ENCODE assay signal across 7 mouse cellular contexts in genomic region chr9:21977972-21978371, GRCm38 (mm10). TPM values are rescaled to one million over a fixed set of nuclear protein-coding genes. Genes with fewer than 3 reads are reported as not detected.
DNase-seq lines count a peak whose midpoint lies in the region; ATAC-seq and TF ChIP-seq lines count a peak whose summit lies in the region.

No protein-coding gene starts in this region.

- H3K4me3 ChIP-seq in left cerebral cortex, adult 2 months = no peak overlapping the region
- no peak overlapping the region for H3K4me3 ChIP-seq in G1E (ENCODE audit: low read depth, low read length)

- intact Hi-C loops in left cerebral cortex, adult 2 months (cut with DNase I) = loop anchor here (2.0 to 5.0 kb wide), 2 partner anchors 77 to 169 kb away; no protein-coding TSS in a partner anchor
- intact Hi-C loops in left cerebral cortex, postnatal 36 days (cut with DNase I) = loop anchor here (10.0 kb wide), 1 partner anchor 167 kb away; no protein-coding TSS in a partner anchor
- intact Hi-C loops in left cerebral cortex, postnatal 4 days (cut with DNase I) = no loop called here

- no peaks in the 10 kb centered on the region for H3K36me3 ChIP-seq in G1E (replicated peaks)

- H3K27me3 ChIP-seq in G1E (ENCODE audit: insufficient read depth, low read length) = peaks cover 26% of the 10 kb centered on the region

- TF ChIP-seq CTCF in left cerebral cortex, adult 2 months (IDR thresholded peaks at IDR 0.05) = peak; percentile 64
- TF ChIP-seq CTCF in G1E (IDR thresholded peaks at IDR 0.05; ENCODE audit: low read depth, low read length) = peak; percentile 79

- no peaks in the 10 kb centered on the region; the same call in 1 of the 2 replicates for H3K4me1 ChIP-seq in G1E (ENCODE audit: insufficient read depth, low read depth, low read length)

- no peaks in the 10 kb centered on the region for H3K9me3 ChIP-seq in G1E (replicated peaks)

- H3K27ac ChIP-seq in left cerebral cortex, adult 2 months = no peak overlapping the region

- no peak for ATAC-seq in G1E (ENCODE audit: extremely low read depth, insufficient number of reproducible peaks, low FRiP score, poor library complexity, severe bottlenecking)

- no peak for DNase-seq in left cerebral cortex, adult 2 months (ENCODE audit: extremely low spot score in 1 of 2, low spot score in 2 of 2)
- DNase-seq in left cerebral cortex, postnatal 36 days (ENCODE audit: low spot score in 2 of 2) = no peak
- peak; percentile 43 for DNase-seq in G1E (ENCODE audit: low spot score)
- peak; percentile 68 for DNase-seq in cerebellum, adult 8-10 months
- peak; percentile 75 for DNase-seq in naive thymus-derived CD4-positive, alpha-beta T cell, adult 2 months (ENCODE audit: low read depth)
- DNase-seq in left cerebral cortex, postnatal 4 days = no peak
- DNase-seq in frontal cortex, postnatal 14 days (ENCODE audit: low spot score in 2 of 2) = no peak

RNA-seq across cellular contexts. Expression of gene Rgl3, which starts 11.3 kb away (rescaled TPM):
- 1 to 10 TPM; 2.1 to 3.1 TPM for total RNA-seq in left cerebral cortex, adult 2 months (2021)
- total RNA-seq in left cerebral cortex, postnatal 36 days (2021) = 1 to 10 TPM; 1.7 to 2.5 TPM
- total RNA-seq in G1E (2014; fragmentation: Nextera tagmentation) = not detected in 2 replicates
- total RNA-seq in G1E (2017) = 0.05 TPM in 1 of 2 replicates, not detected in the other
- polyA plus RNA-seq in G1E (2012) = not detected in 2 replicates
- total RNA-seq in left cerebral cortex, postnatal 4 days (2021) = 1 to 10 TPM in 1 of 2 experiments, under 1 TPM in 1; 0.90 to 1.4 TPM

RNA-seq across cellular contexts. Expression of gene Epor, which starts 14.7 kb away (rescaled TPM):
- 10 to 100 TPM; 10.2 to 12.1 TPM for total RNA-seq in left cerebral cortex, adult 2 months (2021)
- total RNA-seq in left cerebral cortex, postnatal 36 days (2021) = 10 to 100 TPM in 1 of 2 experiments, 1 to 10 TPM in 1; 7.7 to 11.6 TPM
- total RNA-seq in G1E (2014; fragmentation: Nextera tagmentation) = 35.5 and 49.7 TPM in 2 replicates
- total RNA-seq in G1E (2017) = 14.4 and 21.9 TPM in 2 replicates
- polyA plus RNA-seq in G1E (2012) = 125 and 135 TPM in 2 replicates
- 1 to 10 TPM; 1.9 to 2.4 TPM for total RNA-seq in left cerebral cortex, postnatal 4 days (2021)

RNA-seq across cellular contexts. Expression of gene Swsap1, which starts 22.4 kb away (rescaled TPM):
- 10 to 100 TPM; 12.7 to 14.0 TPM for total RNA-seq in left cerebral cortex, adult 2 months (2021)
- total RNA-seq in left cerebral cortex, postnatal 36 days (2021) = 10 to 100 TPM; 14.8 to 15.2 TPM
- 11.8 and 12.4 TPM in 2 replicates for total RNA-seq in G1E (2014; fragmentation: Nextera tagmentation)
- 10.9 and 12.8 TPM in 2 replicates for total RNA-seq in G1E (2017)
- 12.6 and 14.5 TPM in 2 replicates for polyA plus RNA-seq in G1E (2012)
- 10 to 100 TPM; 11.8 to 12.6 TPM for total RNA-seq in left cerebral cortex, postnatal 4 days (2021)

RNA-seq across cellular contexts. Expression of gene Ccdc151, which starts 24.5 kb away (rescaled TPM):
- 10 to 100 TPM in 1 of 2 experiments, 1 to 10 TPM in 1; 9.3 to 10.7 TPM for total RNA-seq in left cerebral cortex, adult 2 months (2021)
- total RNA-seq in left cerebral cortex, postnatal 36 days (2021) = 10 to 100 TPM in 1 of 2 experiments, 1 to 10 TPM in 1; 6.8 to 10.0 TPM
- total RNA-seq in G1E (2014; fragmentation: Nextera tagmentation) (not detected in 2 replicates), G1E (2017) (0.22 TPM in 1 of 2 replicates, not detected in the other)
- polyA plus RNA-seq in G1E (2012) = 0.07 and 0.08 TPM in 2 replicates
- total RNA-seq in left cerebral cortex, postnatal 4 days (2021) = 1 to 10 TPM; 6.2 to 6.9 TPM

RNA-seq across cellular contexts. Expression of gene Prkcsh, which starts 24.6 kb away (rescaled TPM):
- 100 to 1,000 TPM in 1 of 2 experiments, 10 to 100 TPM in 1; 85.9 to 104 TPM for total RNA-seq in left cerebral cortex, adult 2 months (2021)
- total RNA-seq in left cerebral cortex, postnatal 36 days (2021) = 10 to 100 TPM; 92.6 to 98.6 TPM
- total RNA-seq in G1E (2014; fragmentation: Nextera tagmentation) (55.3 and 65.0 TPM in 2 replicates), G1E (2017) (115 and 116 TPM in 2 replicates)
- polyA plus RNA-seq in G1E (2012) = 159 and 167 TPM in 2 replicates
- 10 to 100 TPM; 89.6 to 95.2 TPM for total RNA-seq in left cerebral cortex, postnatal 4 days (2021)

Comparison
In these comparisons a context has a peak if more than half of its experiments do, and no peak if none do; other contexts are left out.
1. DNase-seq: peak in G1E (single experiment), cerebellum, adult 8-10 months (single experiment) and naive thymus-derived CD4-positive, alpha-beta T cell, adult 2 months (single experiment); none in left cerebral cortex, adult 2 months (0 of 2), left cerebral cortex, postnatal 36 days (0 of 2), left cerebral cortex, postnatal 4 days (single experiment) and frontal cortex, postnatal 14 days (0 of 2).